16 mouse cellular contexts compared by ENCODE assay signal in the genomic region with DNA sequence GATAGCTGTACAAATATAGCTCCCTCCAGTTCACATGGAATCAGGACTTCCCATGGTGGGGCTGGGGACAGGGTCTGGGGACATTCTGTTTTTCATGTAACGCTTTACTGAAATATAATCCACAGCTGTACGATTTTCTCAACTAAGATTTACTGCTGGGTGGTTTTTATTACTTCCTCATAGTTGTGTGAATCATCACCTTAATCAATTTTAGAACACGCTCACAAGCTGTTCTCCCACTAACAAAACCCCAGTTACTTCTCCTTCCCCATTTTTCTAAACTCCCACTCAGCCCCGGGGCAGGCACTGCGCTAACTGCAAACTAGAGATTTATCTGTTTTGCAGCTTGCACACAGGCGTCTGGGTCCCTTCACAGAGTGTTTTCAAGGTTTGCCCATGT. TPM values are rescaled to one million over a fixed set of nuclear protein-coding genes. Genes with fewer than 3 reads are reported as not detected.
DNase-seq lines count a peak whose midpoint lies in the region; ATAC-seq lines count a peak whose summit lies in the region.
"Had no signal": no experiment of that assay in that cellular context is flagged by ENCODE, and none has a peak within 500 bp of the region (broad histone marks: within the 10 kb centered on the region; RNA-seq: fewer than 3 reads in every experiment).

No protein-coding gene starts in this region.

- H3K4me3 ChIP-seq in intestine, embryonic 15.5 days (replicated peaks): no peak overlapping the region
- H3K4me3 ChIP-seq: embryonic facial prominence, embryonic 15.5 days; heart, adult 2 months; hindbrain, embryonic 10.5 days; neural tube, embryonic 12.5 days had no signal

- no peak overlapping the region for H3K27ac ChIP-seq in intestine, embryonic 15.5 days
- H3K27ac ChIP-seq: embryonic facial prominence, embryonic 15.5 days; heart, adult 2 months; hindbrain, embryonic 10.5 days; neural tube, embryonic 12.5 days had no signal

- intact Hi-C loops in heart, postnatal 36 days (cut with DNase I): no loop called here

- H3K9ac ChIP-seq in intestine, embryonic 15.5 days: no peak overlapping the region
- H3K9ac ChIP-seq: embryonic facial prominence, embryonic 15.5 days; neural tube, embryonic 12.5 days had no signal

- no peaks in the 10 kb centered on the region for H3K4me1 ChIP-seq in intestine, embryonic 15.5 days (replicated peaks)
- H3K4me1 ChIP-seq: hindbrain, embryonic 10.5 days; neural tube, embryonic 12.5 days had no signal

- no peaks in the 10 kb centered on the region for H3K9me3 ChIP-seq in intestine, embryonic 15.5 days
- H3K9me3 ChIP-seq: embryonic facial prominence, embryonic 15.5 days; hindbrain, embryonic 10.5 days; megakaryocyte, embryonic 14.5 days; neural tube, embryonic 12.5 days had no signal

- H3K4me2 ChIP-seq in intestine, embryonic 15.5 days (replicated peaks): no peak overlapping the region
- H3K4me2 ChIP-seq: embryonic facial prominence, embryonic 15.5 days; neural tube, embryonic 12.5 days had no signal

- peak; percentile 11 for DNase-seq in kidney, postnatal 14 days
- no peak for DNase-seq in kidney, postnatal 10 days
- DNase-seq in spleen, adult 18-20 months: peak; percentile 15 to 16
- DNase-seq in spleen, postnatal 10 days (ENCODE audit: low spot score in 2 of 2): no peak
- DNase-seq in right cerebral cortex, postnatal 36 days (ENCODE audit: low spot score in 2 of 2): peak; percentile 37 to 46
- no peak for DNase-seq in ovary, postnatal 10 days (ENCODE audit: low spot score)
- no peak for DNase-seq in heart, postnatal 36 days
- DNase-seq: cerebellum, postnatal 14 days; thymus, postnatal 36 days had no signal

- ATAC-seq in intestine, embryonic 15.5 days: peak; percentile 48

- H3K36me3 ChIP-seq in intestine, embryonic 15.5 days: no peaks in the 10 kb centered on the region
- H3K36me3 ChIP-seq: embryonic facial prominence, embryonic 15.5 days; hindbrain, embryonic 10.5 days; neural tube, embryonic 12.5 days had no signal

- no peaks in the 10 kb centered on the region for H3K27me3 ChIP-seq in intestine, embryonic 15.5 days (replicated peaks)
- H3K27me3 ChIP-seq: CH12.LX; embryonic facial prominence, embryonic 15.5 days; megakaryocyte, embryonic 14.5 days; neural tube, embryonic 12.5 days had no signal

- 36% methylated on average over 6 of the region's 6 CpGs for WGBS in intestine, embryonic 15.5 days

RNA-seq across cellular contexts. Expression of gene Slc44a1, which starts 28.8 kb away (rescaled TPM):
- 51.6 and 56.3 TPM in 2 replicates for polyA plus RNA-seq in intestine, embryonic 15.5 days (2015; fragmentation: Nextera tagmentation; extraction: Ambion mirVana)
- 10 to 100 TPM; 33.4 to 34.3 TPM for total RNA-seq in heart, postnatal 36 days (2021)

Comparison
In these comparisons a context has a peak if more than half of its experiments do, and no peak if none do; other contexts are left out.
1. DNase-seq: peak in kidney, postnatal 14 days (single experiment), spleen, adult 18-20 months (2 of 2) and right cerebral cortex, postnatal 36 days (2 of 2); none in kidney, postnatal 10 days (single experiment), spleen, postnatal 10 days (0 of 2), ovary, postnatal 10 days (single experiment) and heart, postnatal 36 days (0 of 2).